Comparison of ENCODE assay signal across 20 mouse cellular contexts in genomic region chr15:93371838-93372237, GRCm38 (mm10). TPM values are rescaled to one million over a fixed set of nuclear protein-coding genes. Genes with fewer than 3 reads are reported as not detected.
DNase-seq lines count a peak whose midpoint lies in the region; ATAC-seq and TF ChIP-seq lines count a peak whose summit lies in the region.
"Had no signal": no experiment of that assay in that cellular context is flagged by ENCODE, and none has a peak within 500 bp of the region (broad histone marks: within the 10 kb centered on the region; RNA-seq: fewer than 3 reads in every experiment).

No protein-coding gene starts in this region.

- TF ChIP-seq CTCF in CH12.LX (conservative IDR thresholded peaks at IDR 0.05 in 1 of 2, IDR thresholded peaks at IDR 0.05 in 1 of 2; ENCODE audit: low read depth in 2 of 2, low read length in 2 of 2) = peak in 1 of 2 experiments; percentile 29; a peak in 2 of 4 replicates
- TF ChIP-seq CTCF in liver, embryonic 14.5 days (IDR thresholded peaks at IDR 0.05; ENCODE audit: low read depth) = peak; percentile 47

- 78% methylated on average over 2 of the region's 2 CpGs for WGBS in liver, embryonic 11.5 days
- WGBS in liver, embryonic 14.5 days (ENCODE audit: insufficient replicate concordance) = 66% methylated on average over 2 of the region's 2 CpGs

- H3K4me3 ChIP-seq in liver, embryonic 11.5 days (ENCODE audit: low read depth, low read length) = no peak overlapping the region
- no peak overlapping the region for H3K4me3 ChIP-seq in CH12.LX (replicated peaks in 1 of 3; ENCODE audit: low read depth in 2 of 3, low read length in 2 of 3, poor library complexity in 1 of 3)
- no peak overlapping the region for H3K4me3 ChIP-seq in liver, embryonic 14.5 days (ENCODE audit: insufficient read depth in 1 of 2, low read depth in 2 of 2, low read length in 2 of 2)
- H3K4me3 ChIP-seq: embryonic facial prominence, embryonic 10.5 days; erythroblast, embryonic 14.5 days; heart, embryonic 13.5 days; hindbrain, embryonic 10.5 days; intestine, embryonic 15.5 days; lung, embryonic 15.5 days; stomach, embryonic 15.5 days had no signal

- peak; percentile 7 for TF ChIP-seq RAD21 in CH12.LX (IDR thresholded peaks at IDR 0.05; ENCODE audit: low read depth, low read length)

- DNase-seq in CD4-positive, CD25-positive, alpha-beta regulatory T cell, adult 2 months (ENCODE audit: low read depth, low spot score) = peak; percentile 33
- no peak for DNase-seq in liver, embryonic 11.5 days (ENCODE audit: low spot score)
- DNase-seq in liver (no peak), CH12.LX (ENCODE audit: extremely low read depth) (no peak)
- no peak for DNase-seq in liver, embryonic 14.5 days (ENCODE audit: low read depth in 3 of 3, low spot score in 3 of 3)
- DNase-seq in right cerebral cortex, postnatal 10 days (ENCODE audit: low spot score in 2 of 2) = no peak
- no peak for DNase-seq in frontal cortex, postnatal 36 days (ENCODE audit: low spot score in 2 of 2)
- DNase-seq: adrenal gland, postnatal 14 days; cerebellum, adult 9-11 months; kidney, postnatal 25 days; left cerebral cortex, postnatal 4 days had no signal

- no peaks in the 10 kb centered on the region for H3K36me3 ChIP-seq in liver, embryonic 11.5 days (ENCODE audit: control insufficient read depth, insufficient read depth, low read length)
- no peaks in the 10 kb centered on the region for H3K36me3 ChIP-seq in CH12.LX (replicated peaks in 1 of 2; ENCODE audit: control insufficient read depth in 1 of 2, insufficient read depth in 1 of 2, low read length in 1 of 2)
- H3K36me3 ChIP-seq in liver, embryonic 14.5 days (replicated peaks; ENCODE audit: control insufficient read depth, insufficient read depth, low read depth) = no peaks in the 10 kb centered on the region
- H3K36me3 ChIP-seq: embryonic facial prominence, embryonic 10.5 days; G1E; heart, embryonic 13.5 days; hindbrain, embryonic 10.5 days; intestine, embryonic 15.5 days; lung, embryonic 15.5 days; stomach, embryonic 15.5 days had no signal

- dilution Hi-C loops in CH12.LX (cut with MboI; ENCODE audit: extremely low pct_ligation_motif_present, extremely low pct_unique_long_range_greater_than_20kb, low sequenced_read_pairs) = no loop called here

- in situ Hi-C loops in CH12.LX (cut with MboI; ENCODE audit: low pct_ligation_motif_present, low pct_unique_long_range_greater_than_20kb, low sequenced_read_pairs) = loop anchor here (10.0 kb wide), 1 partner anchor 63 kb away; no protein-coding TSS in a partner anchor

- peaks cover 6% of the 10 kb centered on the region; the same call in 1 of the 2 replicates for H3K4me1 ChIP-seq in liver, embryonic 11.5 days (replicated peaks; ENCODE audit: control insufficient read depth, insufficient read depth, low read length)
- H3K4me1 ChIP-seq in CH12.LX (ENCODE audit: control insufficient read depth in 1 of 2, insufficient read depth in 2 of 2) = peaks cover 0 to under 1% of the 10 kb centered on the region in 2 experiments; a peak in 1 of 4 replicates
- peaks cover 15 to 24% of the 10 kb centered on the region in 2 experiments for H3K4me1 ChIP-seq in liver, embryonic 14.5 days (replicated peaks; ENCODE audit: control insufficient read depth in 2 of 2, insufficient read depth in 2 of 2, low read length in 1 of 2)
- H3K4me1 ChIP-seq: embryonic facial prominence, embryonic 10.5 days; hindbrain, embryonic 10.5 days; intestine, embryonic 15.5 days; lung, embryonic 15.5 days; stomach, embryonic 15.5 days had no signal

- H3K4me2 ChIP-seq in liver, embryonic 11.5 days = no peak overlapping the region
- no peak overlapping the region for H3K4me2 ChIP-seq in CH12.LX (ENCODE audit: insufficient read depth, low read depth, poor library complexity, severe bottlenecking)
- no peak overlapping the region for H3K4me2 ChIP-seq in liver, embryonic 14.5 days (ENCODE audit: low read depth)
- H3K4me2 ChIP-seq: heart, embryonic 13.5 days; intestine, embryonic 15.5 days; lung, embryonic 15.5 days; stomach, embryonic 15.5 days had no signal

- no peaks in the 10 kb centered on the region for H3K9me3 ChIP-seq in liver, embryonic 11.5 days (ENCODE audit: control insufficient read depth, low read length)
- H3K9me3 ChIP-seq in CH12.LX (replicated peaks; ENCODE audit: low read length) = no peaks in the 10 kb centered on the region
- no peaks in the 10 kb centered on the region for H3K9me3 ChIP-seq in liver, embryonic 14.5 days (ENCODE audit: control insufficient read depth, low read length)
- H3K9me3 ChIP-seq: embryonic facial prominence, embryonic 10.5 days; G1E; heart, embryonic 13.5 days; hindbrain, embryonic 10.5 days; intestine, embryonic 15.5 days; lung, embryonic 15.5 days; stomach, embryonic 15.5 days had no signal

- H3K79me2 ChIP-seq in CH12.LX (replicated peaks; ENCODE audit: control insufficient read depth, extremely low read depth, insufficient read depth, poor library complexity, severe bottlenecking) = no peaks in the 10 kb centered on the region

- no peaks in the 10 kb centered on the region for H3K27me3 ChIP-seq in liver, embryonic 11.5 days (replicated peaks; ENCODE audit: control insufficient read depth, insufficient read depth, low read length)
- H3K27me3 ChIP-seq in CH12.LX (replicated peaks) = no peaks in the 10 kb centered on the region
- no peaks in the 10 kb centered on the region for H3K27me3 ChIP-seq in liver, embryonic 14.5 days (ENCODE audit: control insufficient read depth, insufficient read depth, low read length)
- H3K27me3 ChIP-seq: heart, embryonic 13.5 days; intestine, embryonic 15.5 days; lung, embryonic 15.5 days; stomach, embryonic 15.5 days had no signal

- no peak overlapping the region for H3K27ac ChIP-seq in liver, embryonic 11.5 days (ENCODE audit: low read depth, low read length)
- H3K27ac ChIP-seq in CH12.LX (ENCODE audit: insufficient read depth, low read depth) = no peak overlapping the region
- H3K27ac ChIP-seq in liver, embryonic 14.5 days = peak overlapping the region; percentile 0; the same call in 1 of the 2 replicates
- H3K27ac ChIP-seq: embryonic facial prominence, embryonic 10.5 days; heart, embryonic 13.5 days; hindbrain, embryonic 10.5 days; intestine, embryonic 15.5 days; lung, embryonic 15.5 days; stomach, embryonic 15.5 days had no signal

- no peak for TF ChIP-seq POLR2A in CH12.LX (IDR thresholded peaks at IDR 0.05; ENCODE audit: low read depth, low read length)

- TF ChIP-seq EP300 in CH12.LX (IDR thresholded peaks at IDR 0.05; ENCODE audit: low read length) = no peak
- TF ChIP-seq EP300 in liver, embryonic 14.5 days (IDR thresholded peaks at IDR 0.05; ENCODE audit: low read depth) = no peak

- ATAC-seq in CD4-positive, CD25-positive, alpha-beta regulatory T cell, adult 4 months = no peak
- ATAC-seq in liver, embryonic 11.5 days (replicated peaks; ENCODE audit: low FRiP score) = peak; percentile 42; the same call in 1 of the 2 replicates
- ATAC-seq in liver, embryonic 14.5 days (ENCODE audit: insufficient read depth) = peak; percentile 16; the same call in 1 of the 2 replicates
- ATAC-seq: intestine, embryonic 15.5 days had no signal

- no peak overlapping the region for H3K9ac ChIP-seq in liver, embryonic 11.5 days (ENCODE audit: low read depth, low read length)
- H3K9ac ChIP-seq in CH12.LX (ENCODE audit: insufficient read depth, low read depth) = no peak overlapping the region
- no peak overlapping the region for H3K9ac ChIP-seq in liver, embryonic 14.5 days (replicated peaks)
- H3K9ac ChIP-seq: heart, embryonic 13.5 days; intestine, embryonic 15.5 days; lung, embryonic 15.5 days; stomach, embryonic 15.5 days had no signal

TF ChIP-seq in CH12.LX, 34 proteins besides CTCF, POLR2A, EP300 and RAD21:
- TF ChIP-seq SMC3 (IDR thresholded peaks at IDR 0.05; ENCODE audit: low read depth, low read length) = peak; percentile 10; the same call in 1 of the 2 replicates
- no peak for TF ChIP-seq TCF12 (IDR thresholded peaks at IDR 0.05; ENCODE audit: low read depth, low read length)

RNA-seq across cellular contexts. Expression of gene Zcrb1, which starts 26.3 kb away (rescaled TPM):
- 100 to 1,000 TPM in 1 of 2 experiments, 10 to 100 TPM in 1; 68.5 to 104 TPM for polyA plus RNA-seq in CD4-positive, CD25-positive, alpha-beta regulatory T cell, adult 4 months (2017; shearing (Covaris generic))
- polyA plus RNA-seq in liver, embryonic 11.5 days (2014; fragmentation: Nextera tagmentation; extraction: Ambion mirVana) = 125 and 137 TPM in 2 replicates
- total RNA-seq in CH12.LX (2012; rRNA removed) (49.1 and 56.7 TPM in 2 replicates), CH12.LX (2014; rRNA removed) (60.3 and 72.7 TPM in 2 replicates)
- 145 and 146 TPM in 2 replicates for polyA plus RNA-seq in CH12.LX (2012; ENCODE audit: insufficient read length, low read depth)
- 21.5 and 44.0 TPM in 2 replicates for polyA plus RNA-seq in liver, embryonic 14.5 days (2012; rRNA removed)
- polyA plus RNA-seq in liver, embryonic 14.5 days (2014; fragmentation: Nextera tagmentation; extraction: Ambion mirVana) = 64.0 and 65.4 TPM in 2 replicates

RNA-seq across cellular contexts. Expression of gene Pphln1, which starts 26.3 kb away (rescaled TPM):
- 10 to 100 TPM; 27.0 to 43.3 TPM for polyA plus RNA-seq in CD4-positive, CD25-positive, alpha-beta regulatory T cell, adult 4 months (2017; shearing (Covaris generic))
- polyA plus RNA-seq in liver, embryonic 11.5 days (2014; fragmentation: Nextera tagmentation; extraction: Ambion mirVana) = 51.3 and 52.7 TPM in 2 replicates
- total RNA-seq in CH12.LX (2012; rRNA removed) (22.9 and 27.9 TPM in 2 replicates), CH12.LX (2014; rRNA removed) (63.9 and 69.0 TPM in 2 replicates)
- polyA plus RNA-seq in CH12.LX (2012; ENCODE audit: insufficient read length, low read depth) = 59.3 and 59.9 TPM in 2 replicates
- 8.2 and 9.6 TPM in 2 replicates for polyA plus RNA-seq in liver, embryonic 14.5 days (2012; rRNA removed)
- polyA plus RNA-seq in liver, embryonic 14.5 days (2014; fragmentation: Nextera tagmentation; extraction: Ambion mirVana) = 9.7 and 10.1 TPM in 2 replicates

RNA-seq across cellular contexts. Expression of gene Yaf2, which starts 35.1 kb away (rescaled TPM):
- 10 to 100 TPM; 25.1 to 27.6 TPM for polyA plus RNA-seq in CD4-positive, CD25-positive, alpha-beta regulatory T cell, adult 4 months (2017; shearing (Covaris generic))
- polyA plus RNA-seq in liver, embryonic 11.5 days (2014; fragmentation: Nextera tagmentation; extraction: Ambion mirVana) = 75.1 and 78.7 TPM in 2 replicates
- total RNA-seq in CH12.LX (2012; rRNA removed) (32.7 and 33.7 TPM in 2 replicates), CH12.LX (2014; rRNA removed) (78.4 and 84.8 TPM in 2 replicates)
- polyA plus RNA-seq in CH12.LX (2012; ENCODE audit: insufficient read length, low read depth) = 40.9 and 46.2 TPM in 2 replicates
- polyA plus RNA-seq in liver, embryonic 14.5 days (2012; rRNA removed) = 11.5 and 14.3 TPM in 2 replicates
- polyA plus RNA-seq in liver, embryonic 14.5 days (2014; fragmentation: Nextera tagmentation; extraction: Ambion mirVana) = 23.1 and 27.2 TPM in 2 replicates
